Mouse (Mus musculus): Measurements from ENCODE around the gene Dip2c. TPM values are rescaled to one million over a fixed set of nuclear protein-coding genes. Genes with fewer than 3 reads are reported as not detected.

Dip2c gene
- polyA plus RNA-seq (2015; fragmentation: Nextera tagmentation; extraction: Ambion mirVana): 9.5 and 10.3 TPM in 2 replicates

DNA sequence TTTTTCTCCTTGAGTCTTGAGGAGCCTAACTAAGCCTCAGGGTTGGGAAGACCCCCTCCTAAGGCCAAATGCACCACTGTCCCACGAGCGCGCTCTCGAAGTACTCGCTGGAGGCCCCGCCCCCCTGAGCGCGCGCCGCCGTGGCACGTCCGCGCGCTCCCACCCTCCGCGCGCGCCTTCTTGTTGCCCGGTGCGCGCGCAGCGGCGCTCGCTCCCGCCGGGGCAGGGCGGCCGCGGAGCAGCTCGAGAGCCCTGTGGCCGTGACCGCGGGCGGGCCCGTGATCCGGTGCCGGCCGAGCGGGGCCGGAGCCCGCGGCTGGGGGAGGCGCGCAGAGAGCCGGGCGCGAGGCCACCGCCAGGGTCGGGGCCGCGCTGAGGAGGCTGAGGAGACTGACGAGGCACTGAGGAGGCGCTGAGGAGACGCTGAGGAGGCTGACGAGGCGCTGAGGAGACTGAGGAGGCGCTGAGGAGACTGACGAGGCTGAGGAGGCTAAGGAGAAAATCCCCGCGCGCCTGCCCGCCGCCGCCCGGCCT lies at the start of gene Dip2c:
Gene Dip2c (plus strand): TSS at position 207 of the 534 bp plus-strand sequence.
- H3K27me3 ChIP-seq: no peaks in the 10 kb centered on the region
- H3K9me3 ChIP-seq: no peaks in the 10 kb centered on the region
- no peaks in the 10 kb centered on the region for H3K36me3 ChIP-seq
- peak within 1 kb of the TSS; percentile 80 for H3K4me2 ChIP-seq (replicated peaks)
- peak within 1 kb of the TSS; percentile 97 for H3K9ac ChIP-seq (replicated peaks)
- peaks cover 32% of the 10 kb centered on the region for H3K4me1 ChIP-seq (replicated peaks)
- peak; percentile 95 for ATAC-seq
- peak within 1 kb of the TSS; percentile 99 for H3K27ac ChIP-seq
- under 1% methylated on average over 66 of the region's 67 CpGs for WGBS
- H3K4me3 ChIP-seq (replicated peaks): peak within 1 kb of the TSS; percentile 92

DNA sequence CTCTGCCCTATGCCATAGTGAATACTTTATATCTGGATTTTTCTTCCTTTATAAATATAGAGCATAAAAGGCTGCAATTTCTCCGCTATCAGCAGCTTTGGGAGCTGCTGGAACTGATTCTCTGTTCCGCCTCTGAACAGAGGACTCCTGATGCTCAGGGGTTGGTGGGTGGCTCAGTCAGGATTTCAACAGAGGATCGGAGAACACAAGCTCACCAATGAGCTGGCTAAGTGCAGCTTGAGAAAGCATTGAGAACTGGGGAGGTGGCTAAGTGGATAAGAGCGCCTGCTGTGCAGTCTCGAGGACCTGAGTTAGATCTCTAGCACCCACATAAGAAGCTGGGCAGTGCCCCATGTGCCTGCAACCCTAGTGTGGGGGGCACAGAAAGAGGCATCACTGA lies 49.2 kb upstream of the Dip2c start:
- Histone ChIP-seq H3K9ac (replicated peaks) (no peak overlapping the region), H3K4me2 (replicated peaks) (no peak overlapping the region), H3K4me3 (replicated peaks) (no peak overlapping the region), H3K36me3 (no peaks in the 10 kb centered on the region), H3K27me3 (no peaks in the 10 kb centered on the region), H3K4me1 (replicated peaks) (no peaks in the 10 kb centered on the region), H3K27ac (no peak overlapping the region), H3K9me3 (no peaks in the 10 kb centered on the region)
- 81% methylated on average over 5 of the region's 5 CpGs for WGBS
- no peak for ATAC-seq

DNA sequence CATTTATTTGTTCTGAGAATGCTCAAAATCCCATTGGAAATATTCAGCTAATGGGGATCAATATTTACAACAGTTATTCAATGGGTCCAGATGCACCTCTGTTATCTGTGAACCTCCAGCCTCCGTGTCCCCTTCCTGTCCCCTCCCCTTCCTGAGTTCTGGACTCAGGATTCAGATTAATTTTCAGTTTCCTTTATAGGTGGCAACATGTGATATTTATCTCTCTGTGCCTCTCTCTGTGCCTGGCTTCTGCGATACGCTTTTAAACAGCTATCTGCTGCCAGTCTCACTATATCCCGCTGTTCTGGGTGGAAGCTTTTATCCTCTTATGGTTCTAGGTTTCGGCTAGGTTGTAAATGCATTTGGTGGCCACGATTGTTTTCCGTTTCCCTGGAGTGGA lies 38.8 kb upstream of the Dip2c start:
- H3K9me3 ChIP-seq: no peaks in the 10 kb centered on the region
- H3K9ac ChIP-seq (replicated peaks): no peak overlapping the region
- no peak overlapping the region for H3K27ac ChIP-seq
- WGBS: 87% methylated on average over 7 of the region's 7 CpGs
- no peak for ATAC-seq
- no peak overlapping the region for H3K4me2 ChIP-seq (replicated peaks)
- no peaks in the 10 kb centered on the region for H3K4me1 ChIP-seq (replicated peaks)
- H3K36me3 ChIP-seq: no peaks in the 10 kb centered on the region
- no peaks in the 10 kb centered on the region for H3K27me3 ChIP-seq
- H3K4me3 ChIP-seq (replicated peaks): no peak overlapping the region

DNA sequence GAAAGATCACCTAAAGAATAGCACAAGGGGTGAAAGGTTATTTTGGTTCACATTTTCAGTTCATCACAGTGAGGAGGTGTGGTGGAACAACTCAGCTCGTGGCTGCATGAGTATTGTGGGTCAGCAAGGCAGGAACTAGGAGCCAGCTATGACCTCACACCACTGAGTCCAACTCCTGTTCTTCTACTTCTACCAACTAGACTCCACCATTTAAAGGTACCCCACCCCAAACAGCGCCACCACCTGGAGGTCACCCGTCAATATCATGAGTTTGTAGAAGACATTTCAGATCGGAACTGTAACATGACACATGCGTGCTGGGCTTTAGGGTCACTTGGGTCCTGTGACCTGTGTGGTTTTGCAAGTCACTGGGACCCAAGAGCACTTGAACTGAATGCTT lies 37.2 kb upstream of the Dip2c start:
- Histone ChIP-seq H3K9me3 (no peaks in the 10 kb centered on the region), H3K4me3 (replicated peaks) (no peak overlapping the region), H3K9ac (replicated peaks) (no peak overlapping the region), H3K27ac (no peak overlapping the region), H3K27me3 (no peaks in the 10 kb centered on the region), H3K4me1 (replicated peaks) (no peaks in the 10 kb centered on the region), H3K4me2 (replicated peaks) (no peak overlapping the region), H3K36me3 (no peaks in the 10 kb centered on the region)
- ATAC-seq: no peak
- WGBS: 91% methylated on average over 5 of the region's 5 CpGs

DNA sequence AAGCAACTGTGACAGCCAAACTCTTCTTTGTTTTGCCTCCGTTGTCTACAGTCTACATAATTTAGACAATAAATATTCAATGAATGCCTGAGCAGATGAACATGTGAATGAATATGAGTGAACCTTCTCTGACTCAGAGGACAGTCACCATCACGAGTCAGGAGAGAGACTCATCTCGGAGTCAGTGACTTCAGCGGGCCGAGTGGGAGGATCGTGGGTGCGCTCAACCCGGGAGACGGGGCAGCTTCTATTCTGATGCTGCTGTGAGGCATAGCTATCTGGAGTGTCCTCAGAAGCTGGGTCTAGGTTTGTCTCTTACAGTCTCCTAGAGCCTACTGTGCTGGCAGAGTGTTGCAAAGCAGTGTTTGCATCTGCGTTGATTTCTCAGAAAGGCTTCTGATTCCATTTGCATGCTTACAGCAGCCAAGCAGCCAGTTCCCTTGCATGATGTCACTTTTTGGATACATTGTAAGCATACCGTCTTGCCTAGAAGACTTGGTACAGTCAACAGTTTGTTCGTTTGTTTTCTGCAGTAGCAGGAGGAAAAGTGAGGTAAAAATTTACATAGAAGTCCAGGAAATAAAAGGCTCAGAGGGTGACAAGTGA lies 36.6 kb upstream of the Dip2c start:
- WGBS: 90% methylated on average over 12 of the region's 12 CpGs
- H3K9ac ChIP-seq (replicated peaks): no peak overlapping the region
- no peak overlapping the region for H3K27ac ChIP-seq
- no peaks in the 10 kb centered on the region for H3K27me3 ChIP-seq
- no peaks in the 10 kb centered on the region for H3K4me1 ChIP-seq (replicated peaks)
- no peaks in the 10 kb centered on the region for H3K9me3 ChIP-seq
- H3K4me2 ChIP-seq (replicated peaks): no peak overlapping the region
- H3K4me3 ChIP-seq (replicated peaks): no peak overlapping the region
- H3K36me3 ChIP-seq: no peaks in the 10 kb centered on the region
- no peak for ATAC-seq

DNA sequence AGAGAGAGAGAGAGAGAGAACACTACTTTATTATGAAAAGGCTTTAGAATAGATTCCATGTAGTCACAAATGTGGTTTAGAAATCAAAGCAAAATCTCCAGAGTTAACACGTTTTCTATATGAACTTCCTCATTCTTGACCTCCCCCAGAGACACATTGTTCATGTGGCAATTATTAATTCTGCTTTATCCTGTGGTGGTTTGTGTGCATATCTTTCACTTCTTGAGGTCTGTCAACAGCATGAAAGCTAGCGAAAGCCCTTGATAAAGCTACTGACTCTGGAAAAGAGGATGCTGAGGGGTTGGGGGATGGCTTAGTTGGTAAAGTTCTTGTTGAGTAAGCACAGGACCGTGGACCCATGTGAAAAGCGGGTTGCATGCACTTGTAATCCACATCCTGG lies 14.6 kb upstream of the Dip2c start:
- no peak overlapping the region for H3K27ac ChIP-seq
- no peak overlapping the region for H3K4me3 ChIP-seq (replicated peaks)
- no peaks in the 10 kb centered on the region for H3K9me3 ChIP-seq
- ATAC-seq: no peak
- no peaks in the 10 kb centered on the region for H3K27me3 ChIP-seq
- WGBS: 78% methylated on average over 4 of the region's 4 CpGs
- no peak overlapping the region for H3K4me2 ChIP-seq (replicated peaks)
- H3K4me1 ChIP-seq (replicated peaks): no peaks in the 10 kb centered on the region
- no peak overlapping the region for H3K9ac ChIP-seq (replicated peaks)
- H3K36me3 ChIP-seq: no peaks in the 10 kb centered on the region

DNA sequence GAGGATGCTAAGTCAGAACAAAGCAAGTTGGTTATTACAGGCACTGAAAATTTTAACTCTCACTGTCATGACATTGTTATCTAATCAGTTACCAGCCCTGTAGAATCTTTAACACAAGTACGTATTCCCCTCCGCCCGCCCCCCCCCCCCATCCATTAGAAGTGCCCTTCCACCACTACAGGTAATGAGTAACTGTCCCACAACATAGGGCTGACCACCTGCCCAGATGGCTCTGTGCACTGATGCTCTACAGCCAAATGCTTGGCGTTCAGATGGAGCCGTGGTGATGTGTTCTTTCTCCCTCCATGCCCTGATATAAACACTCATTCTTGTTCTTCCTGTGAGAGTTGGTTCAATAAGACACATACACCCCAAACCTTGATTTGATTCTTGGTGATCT lies 10.8 kb upstream of the Dip2c start:
- Histone ChIP-seq H3K4me3 (replicated peaks) (no peak overlapping the region), H3K9ac (replicated peaks) (no peak overlapping the region), H3K36me3 (no peaks in the 10 kb centered on the region), H3K9me3 (no peaks in the 10 kb centered on the region), H3K4me2 (replicated peaks) (no peak overlapping the region), H3K27me3 (no peaks in the 10 kb centered on the region), H3K27ac (no peak overlapping the region), H3K4me1 (replicated peaks) (no peaks in the 10 kb centered on the region)
- no peak for ATAC-seq
- 96% methylated on average over 5 of the region's 5 CpGs for WGBS

DNA sequence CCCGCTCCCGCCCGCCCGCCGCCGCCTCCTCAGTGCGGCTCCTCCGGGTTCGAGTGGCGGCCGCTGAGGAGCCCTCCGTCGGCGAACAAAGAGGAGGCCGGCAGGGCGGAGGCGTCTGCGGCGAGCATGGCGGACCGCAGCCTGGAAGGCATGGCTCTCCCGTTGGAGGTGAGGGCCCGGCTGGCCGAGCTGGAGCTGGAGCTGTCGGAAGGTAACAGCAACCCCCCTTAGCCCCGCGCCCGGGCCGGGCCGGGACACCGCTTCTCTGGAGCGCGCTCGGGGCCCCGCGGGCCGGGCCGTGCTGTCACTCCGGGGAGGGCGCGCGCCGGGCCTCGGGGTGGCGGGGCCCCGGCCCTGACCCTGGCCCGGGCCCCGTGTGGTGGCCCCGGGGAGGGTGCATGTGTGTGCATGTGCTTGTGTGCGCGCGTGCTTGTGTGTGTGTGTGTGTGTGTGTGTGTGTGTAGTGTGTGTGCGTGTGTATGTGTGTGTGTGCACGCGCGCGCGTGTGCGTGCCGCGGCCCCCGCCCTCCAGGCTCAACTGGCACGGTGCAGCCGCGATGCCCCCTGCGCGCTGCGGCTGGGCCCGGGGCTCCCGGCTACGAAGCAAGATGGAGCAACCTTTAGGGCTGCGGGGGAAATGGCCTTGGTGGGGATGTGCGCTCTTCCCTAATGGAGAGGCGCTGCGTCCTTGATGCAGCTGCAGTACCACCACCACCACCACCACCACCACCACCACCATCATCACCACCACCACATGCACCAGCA lies 710 bp downstream of the Dip2c start:
- peak; percentile 84 for ATAC-seq
- WGBS: under 1% methylated on average over 68 of the region's 75 CpGs

DNA sequence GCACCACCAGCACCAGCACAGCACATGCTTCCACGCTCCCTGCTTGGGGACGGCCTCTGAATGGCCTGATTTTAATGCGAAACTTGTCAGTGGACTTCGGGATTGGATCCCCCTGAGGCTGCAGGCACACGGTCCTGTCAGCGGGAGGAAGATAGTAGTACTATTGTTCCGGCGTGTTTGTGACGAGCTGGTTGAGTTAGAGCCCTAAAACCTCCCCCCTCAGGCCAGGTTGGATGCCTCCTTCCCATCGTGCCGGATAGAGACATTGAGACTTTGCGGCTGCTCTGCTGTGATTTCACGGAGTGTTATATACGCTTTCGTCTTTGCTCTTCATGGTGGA lies 1.3 kb downstream of the Dip2c start:
- Histone ChIP-seq H3K36me3 (no peaks in the 10 kb centered on the region), H3K4me3 (replicated peaks) (peak overlapping the region; percentile 92), H3K9ac (replicated peaks) (peak overlapping the region; percentile 97), H3K4me2 (replicated peaks) (peak overlapping the region; percentile 80), H3K27ac (peak overlapping the region; percentile 99), H3K27me3 (no peaks in the 10 kb centered on the region), H3K4me1 (replicated peaks) (peaks cover 37% of the 10 kb centered on the region), H3K9me3 (no peaks in the 10 kb centered on the region)
- under 1% methylated on average over 15 of the region's 15 CpGs for WGBS
- ATAC-seq: no peak

More for the DNA sequence above, 710 bp downstream of the Dip2c start:
- peak overlapping the region; percentile 97 for H3K9ac ChIP-seq (replicated peaks)
- H3K4me1 ChIP-seq (replicated peaks): peaks cover 37% of the 10 kb centered on the region
- no peaks in the 10 kb centered on the region for H3K36me3 ChIP-seq
- no peaks in the 10 kb centered on the region for H3K27me3 ChIP-seq
- H3K4me2 ChIP-seq (replicated peaks): peak overlapping the region; percentile 80
- H3K27ac ChIP-seq: peak overlapping the region; percentile 99
- H3K4me3 ChIP-seq (replicated peaks): peak overlapping the region; percentile 92
- H3K9me3 ChIP-seq: no peaks in the 10 kb centered on the region

DNA sequence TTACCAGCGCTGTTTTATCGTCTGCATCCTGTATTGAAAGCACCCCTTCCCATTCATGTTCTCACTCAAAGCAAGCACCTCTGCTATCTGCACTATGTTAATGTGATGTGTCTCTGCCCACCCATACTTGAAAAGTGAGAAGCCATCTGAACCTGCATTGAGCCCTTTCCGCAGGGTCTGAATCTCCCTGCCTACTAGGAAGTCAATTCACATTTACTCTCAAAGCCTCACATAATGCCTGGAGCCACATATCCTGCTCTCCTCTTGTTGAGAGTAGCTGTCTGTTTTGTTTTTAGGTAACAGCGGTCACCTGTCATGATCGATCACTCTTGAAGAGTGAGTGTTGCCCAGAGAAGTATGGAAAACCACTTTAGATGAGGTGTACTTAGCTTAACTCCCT lies 2.3 kb downstream of the Dip2c start:
- H3K27ac ChIP-seq: no peak overlapping the region
- H3K27me3 ChIP-seq: no peaks in the 10 kb centered on the region
- H3K9ac ChIP-seq (replicated peaks): 0 out of 2 replicates have a peak overlapping the region, but pooled peaks have one; percentile 97
- H3K4me2 ChIP-seq (replicated peaks): peak overlapping the region; percentile 80
- H3K4me3 ChIP-seq (replicated peaks): peak overlapping the region; percentile 92
- 87% methylated on average over 5 of the region's 5 CpGs for WGBS
- H3K4me1 ChIP-seq (replicated peaks): peaks cover 42% of the 10 kb centered on the region
- no peaks in the 10 kb centered on the region for H3K9me3 ChIP-seq
- no peaks in the 10 kb centered on the region for H3K36me3 ChIP-seq
- ATAC-seq: no peak

DNA sequence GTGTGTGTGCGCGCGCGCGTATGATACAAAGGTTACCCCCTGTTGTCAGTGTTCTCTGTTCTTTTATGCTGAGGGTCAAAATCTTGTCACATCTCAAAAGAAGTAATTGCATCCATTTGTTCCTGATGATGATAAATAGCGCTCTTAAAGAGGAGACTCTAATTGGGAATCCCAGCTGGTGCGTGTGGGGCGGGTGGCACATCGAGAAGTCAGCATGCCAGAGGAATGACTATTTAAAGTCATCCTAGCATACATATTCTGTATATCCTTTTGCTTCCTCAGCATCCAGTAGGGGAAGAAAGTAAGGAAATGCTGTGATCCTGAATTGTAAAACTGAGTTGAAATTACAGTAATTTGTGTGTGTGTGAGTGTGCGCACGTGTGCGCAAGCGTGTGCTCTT lies 6.7 kb downstream of the Dip2c start:
- Histone ChIP-seq H3K27me3 (no peaks in the 10 kb centered on the region), H3K4me2 (replicated peaks) (no peak overlapping the region), H3K27ac (no peak overlapping the region), H3K9ac (replicated peaks) (no peak overlapping the region), H3K4me3 (replicated peaks) (no peak overlapping the region), H3K4me1 (replicated peaks) (peaks cover 38% of the 10 kb centered on the region), H3K9me3 (no peaks in the 10 kb centered on the region), H3K36me3 (no peaks in the 10 kb centered on the region)
- 76% methylated on average over 13 of the region's 13 CpGs for WGBS
- ATAC-seq: no peak

DNA sequence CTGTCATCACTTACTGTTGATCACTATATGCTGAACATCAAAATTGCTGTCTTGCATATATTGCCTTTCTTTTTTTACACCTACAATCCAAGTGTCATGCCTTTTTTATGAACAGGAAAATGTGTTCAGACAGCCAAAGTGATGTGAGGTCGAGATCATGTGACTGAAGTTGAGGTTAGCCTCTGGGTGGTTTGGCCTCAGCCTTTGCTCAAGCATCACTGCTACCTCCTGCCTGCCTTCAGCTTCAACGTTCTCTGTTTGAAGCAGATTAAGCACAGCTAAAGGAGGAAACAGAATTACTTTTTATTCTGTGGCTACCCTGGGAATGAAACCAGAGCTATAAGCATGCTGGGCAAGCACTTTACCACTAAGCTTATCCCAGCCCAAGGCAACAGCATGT lies 13.6 kb downstream of the Dip2c start:
- Histone ChIP-seq H3K27ac (no peak overlapping the region), H3K36me3 (no peaks in the 10 kb centered on the region), H3K9ac (replicated peaks) (no peak overlapping the region), H3K4me1 (replicated peaks) (peaks cover 6% of the 10 kb centered on the region; the same call in 1 of the 2 replicates), H3K9me3 (no peaks in the 10 kb centered on the region), H3K27me3 (no peaks in the 10 kb centered on the region), H3K4me3 (replicated peaks) (no peak overlapping the region), H3K4me2 (replicated peaks) (no peak overlapping the region)
- ATAC-seq: no peak
- 38% methylated on average over 2 of the region's 2 CpGs for WGBS

Measured in midbrain, embryonic 13.5 days (tissue).